Mouse (Mus musculus): ENCODE measurements around the gene Map4k2.

GRCm38 (mm10) chr19:6315573-6315972, 25.4 kb upstream of the Map4k2 start:
- TF ChIP-seq POLR2AphosphoS2 (IDR thresholded peaks at IDR 0.05; ENCODE audit: insufficient read length, low read depth) (no peak), TCF3 (IDR thresholded peaks at IDR 0.05; ENCODE audit: insufficient read length, low read depth) (no peak), POLR2A (IDR thresholded peaks at IDR 0.05; ENCODE audit: insufficient read length, low read depth) (no peak), E2F4 (IDR thresholded peaks at IDR 0.05; ENCODE audit: insufficient read depth) (no peak), MAX (IDR thresholded peaks at IDR 0.05; ENCODE audit: low read depth) (no peak), TCF12 (IDR thresholded peaks at IDR 0.05; ENCODE audit: insufficient read depth, poor library complexity, severe bottlenecking) (no peak), USF1 (IDR thresholded peaks at IDR 0.05; ENCODE audit: low read depth) (no peak), MYOG (IDR thresholded peaks at IDR 0.05; ENCODE audit: control insufficient read depth in 1 of 3, insufficient read depth in 1 of 3, insufficient read length in 2 of 3, low read depth in 2 of 3) (no peak), SRF (IDR thresholded peaks at IDR 0.05; ENCODE audit: control insufficient read depth, insufficient read length, low read depth) (no peak), MYOD1 (IDR thresholded peaks at IDR 0.05; ENCODE audit: control insufficient read depth in 1 of 3, insufficient read length in 2 of 3, low read depth in 2 of 3) (no peak)

All from myocyte (in vitro differentiated cells).